Mouse (Mus musculus) thymus, adult 2 months (tissue): Measurements from ENCODE around the gene Gm17387.

ENCODE experiments used
- CTCF ChIP-seq: fragments of 200-500 bp; IDR thresholded peaks from 2 replicates; pipeline ENCODE4 v1.5.1; 2012; ENCODE audit warnings: mild to moderate bottlenecking, control low read depth, low read length, moderate library complexity, borderline replicate concordance; ENCODE audit not compliant: control insufficient read depth, poor library complexity, insufficient read depth; ENCODE audit errors: extremely low read depth
- POLR2A ChIP-seq: fragments of 200-500 bp; IDR thresholded peaks from 2 replicates; pipeline ENCODE4 v1.6.1; 2012; ENCODE audit warnings: mild to moderate bottlenecking, low read length, control low read depth, moderate library complexity; ENCODE audit not compliant: control insufficient read depth, poor library complexity, insufficient read depth; ENCODE audit errors: extremely low read depth

GRCm38 (mm10) chr7:141060426-141061242 lies 31.7 kb downstream of the Gm17387 start, which contains the start of gene B4galnt4:
- no peak for TF ChIP-seq POLR2A
- TF ChIP-seq CTCF, result no peak
